Mouse (Mus musculus): ENCODE results near the gene Gtf3c1. TPM values are rescaled to one million over a fixed set of nuclear protein-coding genes. Genes with fewer than 3 reads are reported as not detected.

The Gtf3c1 gene
- polyA plus RNA-seq, 1 experiment from 2014 or later, result 20.2 TPM

- ATAC-seq (ENCODE audit: insufficient read depth, low FRiP score, low read depth), result no peak; the same call in 1 of the 2 replicates
- no peak overlapping the region for H3K4me2 ChIP-seq
- H3K27me3 ChIP-seq (replicated peaks), result no peaks in the 10 kb centered on the region
- no peak overlapping the region for H3K4me3 ChIP-seq (replicated peaks)
- no peaks in the 10 kb centered on the region for H3K9me3 ChIP-seq
- H3K36me3 ChIP-seq, result peaks cover 88% of the 10 kb centered on the region
- H3K9ac ChIP-seq, result no peak overlapping the region
- H3K4me1 ChIP-seq, result no peaks in the 10 kb centered on the region
- H3K27ac ChIP-seq, result no peak overlapping the region
- 60% methylated on average over 5 of the region's 5 CpGs for WGBS
Measured at GRCm38 (mm10) chr7:125694056-125694455, 13.5 kb downstream of the Gtf3c1 start.

GRCm38 (mm10) chr7:125690516-125690915 is 17.1 kb downstream of the Gtf3c1 start:
- WGBS, result 80% methylated on average over 4 of the region's 4 CpGs

DNA sequence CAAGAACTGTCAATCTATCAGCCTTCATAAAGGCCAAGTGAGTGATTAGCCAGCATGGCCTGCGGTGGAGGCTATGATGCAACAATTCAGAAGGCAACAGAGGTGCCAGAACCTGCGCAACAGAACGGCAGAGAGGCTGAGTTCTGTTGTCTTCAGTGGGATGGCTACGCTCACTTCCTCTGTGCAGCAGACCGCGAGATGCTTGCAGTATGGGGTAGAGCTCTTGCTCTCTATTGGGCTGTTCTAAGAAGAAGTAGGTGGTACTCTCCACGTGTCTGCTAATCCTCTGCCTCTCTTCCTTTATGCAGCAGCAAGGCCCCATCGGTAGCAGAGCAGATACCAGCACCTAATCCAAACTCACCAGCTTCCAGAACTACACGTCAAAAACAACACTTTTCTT is 27.6 kb downstream of the Gtf3c1 start:
- H3K36me3 ChIP-seq, result peaks cover 63% of the 10 kb centered on the region
- H3K4me3 ChIP-seq (replicated peaks), result no peak overlapping the region
- 88% methylated on average over 9 of the region's 9 CpGs for WGBS
- no peak overlapping the region for H3K27ac ChIP-seq
- no peak for ATAC-seq (ENCODE audit: insufficient read depth, low FRiP score, low read depth)
- no peak overlapping the region for H3K9ac ChIP-seq
- no peaks in the 10 kb centered on the region for H3K9me3 ChIP-seq
- H3K4me1 ChIP-seq, result no peaks in the 10 kb centered on the region
- no peaks in the 10 kb centered on the region for H3K27me3 ChIP-seq (replicated peaks)
- H3K4me2 ChIP-seq, result no peak overlapping the region

More at GRCm38 (mm10) chr7:125690516-125690915, 17.1 kb downstream of the Gtf3c1 start:
- no peak for ATAC-seq (ENCODE audit: insufficient read depth, low FRiP score, low read depth)
- Histone ChIP-seq H3K9ac (no peak overlapping the region), H3K9me3 (no peaks in the 10 kb centered on the region), H3K4me3 (replicated peaks) (no peak overlapping the region), H3K4me1 (no peaks in the 10 kb centered on the region), H3K27me3 (replicated peaks) (no peaks in the 10 kb centered on the region), H3K27ac (no peak overlapping the region), H3K36me3 (peaks cover 57% of the 10 kb centered on the region), H3K4me2 (no peak overlapping the region)

DNA sequence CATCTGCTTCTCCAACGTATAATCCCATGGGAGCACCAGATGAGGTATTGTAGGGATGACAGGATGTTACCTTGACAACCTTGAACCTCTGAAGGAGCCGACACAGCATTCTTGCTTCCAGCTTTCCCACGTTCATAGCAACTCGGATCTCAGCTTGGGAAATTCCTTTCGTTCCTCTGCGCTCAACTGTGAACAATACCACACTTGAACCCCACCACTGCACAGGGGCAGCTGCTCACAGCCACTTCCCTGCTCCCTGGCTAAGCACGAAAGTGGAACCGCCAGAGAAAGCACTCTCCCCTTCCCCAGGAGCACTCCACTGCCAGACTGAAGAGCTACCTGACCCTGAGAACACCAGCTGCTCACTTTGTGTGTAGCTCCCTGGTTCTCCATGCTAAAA is 28.8 kb downstream of the Gtf3c1 start:
- Histone ChIP-seq H3K4me3 (replicated peaks) (no peak overlapping the region), H3K9me3 (no peaks in the 10 kb centered on the region), H3K4me2 (no peak overlapping the region), H3K27ac (no peak overlapping the region), H3K4me1 (no peaks in the 10 kb centered on the region), H3K27me3 (replicated peaks) (no peaks in the 10 kb centered on the region), H3K36me3 (peaks cover 74% of the 10 kb centered on the region), H3K9ac (no peak overlapping the region)
- 81% methylated on average over 8 of the region's 8 CpGs for WGBS
- no peak for ATAC-seq (ENCODE audit: insufficient read depth, low FRiP score, low read depth)

DNA sequence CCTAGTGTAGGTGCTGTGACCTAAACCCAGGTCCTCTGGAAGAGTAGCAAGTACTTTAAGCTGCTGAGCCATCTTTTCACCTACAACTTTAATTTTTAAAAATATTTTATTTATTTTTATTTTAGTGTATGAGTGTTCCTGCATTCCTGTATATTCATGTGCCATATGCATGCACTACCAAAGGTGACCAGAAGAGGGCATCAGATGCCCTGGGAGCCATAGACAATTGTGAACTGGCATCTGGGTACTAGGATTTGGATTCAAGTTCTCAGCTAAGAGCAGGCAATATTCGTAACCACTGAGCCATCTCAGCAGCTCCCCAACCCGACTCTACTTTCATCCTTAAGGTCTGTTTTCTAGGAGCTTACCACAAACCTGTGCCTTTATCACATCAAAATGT is 32.7 kb downstream of the Gtf3c1 start:
- no peaks in the 10 kb centered on the region for H3K27me3 ChIP-seq (replicated peaks)
- no peaks in the 10 kb centered on the region for H3K4me1 ChIP-seq
- no peaks in the 10 kb centered on the region for H3K9me3 ChIP-seq
- no peak overlapping the region for H3K27ac ChIP-seq
- whole genome bisulfite sequencing, result 88% methylated on average over 2 of the region's 2 CpGs
- H3K4me3 ChIP-seq (replicated peaks), result no peak overlapping the region
- H3K36me3 ChIP-seq, result peaks cover 93% of the 10 kb centered on the region
- H3K9ac ChIP-seq, result no peak overlapping the region
- no peak overlapping the region for H3K4me2 ChIP-seq
- no peak for ATAC-seq (ENCODE audit: insufficient read depth, low FRiP score, low read depth)

DNA sequence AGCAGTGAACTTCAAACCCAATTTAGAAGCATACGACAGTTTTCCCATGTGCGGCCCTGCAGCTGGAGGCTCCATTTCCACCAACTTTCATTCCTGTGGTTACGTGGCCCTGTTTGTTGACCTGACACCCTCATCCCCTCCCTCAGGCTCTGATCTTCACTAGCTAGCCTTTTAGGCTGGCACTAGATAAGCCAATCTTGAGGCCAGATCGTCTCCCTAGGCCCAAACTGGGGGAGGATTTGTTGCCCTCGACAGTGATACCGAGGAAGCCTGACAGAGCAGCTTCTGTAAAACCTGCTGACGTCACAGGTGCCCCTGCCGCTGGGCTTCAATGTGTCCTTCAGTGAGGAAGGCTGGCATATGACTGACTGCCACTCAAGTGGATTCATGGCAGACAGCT is 36.2 kb downstream of the Gtf3c1 start:
- 82% methylated on average over 8 of the region's 8 CpGs for WGBS
- H3K4me3 ChIP-seq (replicated peaks), result no peak overlapping the region
- H3K27ac ChIP-seq, result no peak overlapping the region
- no peaks in the 10 kb centered on the region for H3K9me3 ChIP-seq
- H3K9ac ChIP-seq, result no peak overlapping the region
- H3K27me3 ChIP-seq (replicated peaks), result no peaks in the 10 kb centered on the region
- ATAC-seq (ENCODE audit: insufficient read depth, low FRiP score, low read depth), result no peak
- H3K36me3 ChIP-seq, result peaks cover 85% of the 10 kb centered on the region
- H3K4me2 ChIP-seq, result no peak overlapping the region
- no peaks in the 10 kb centered on the region for H3K4me1 ChIP-seq

- Histone ChIP-seq H3K9ac (no peak overlapping the region), H3K9me3 (no peaks in the 10 kb centered on the region), H3K4me2 (no peak overlapping the region), H3K4me1 (no peaks in the 10 kb centered on the region), H3K27me3 (replicated peaks) (no peaks in the 10 kb centered on the region), H3K27ac (no peak overlapping the region), H3K36me3 (peaks cover 85% of the 10 kb centered on the region), H3K4me3 (replicated peaks) (no peak overlapping the region)
- WGBS, result 87% methylated on average over 6 of the region's 6 CpGs
- ATAC-seq (ENCODE audit: insufficient read depth, low FRiP score, low read depth), result no peak
Measured at GRCm38 (mm10) chr7:125670865-125671264, 36.7 kb downstream of the Gtf3c1 start.

GRCm38 (mm10) chr7:125663654-125664053 is 43.9 kb downstream of the Gtf3c1 start:
- H3K9me3 ChIP-seq, result no peaks in the 10 kb centered on the region
- H3K4me2 ChIP-seq, result no peak overlapping the region
- H3K36me3 ChIP-seq, result peaks cover 59% of the 10 kb centered on the region
- H3K4me3 ChIP-seq (replicated peaks), result no peak overlapping the region
- no peak for ATAC-seq (ENCODE audit: insufficient read depth, low FRiP score, low read depth)
- H3K4me1 ChIP-seq, result no peaks in the 10 kb centered on the region
- 70% methylated on average over 3 of the region's 3 CpGs for WGBS
- no peaks in the 10 kb centered on the region for H3K27me3 ChIP-seq (replicated peaks)
- no peak overlapping the region for H3K27ac ChIP-seq
- H3K9ac ChIP-seq, result no peak overlapping the region

DNA sequence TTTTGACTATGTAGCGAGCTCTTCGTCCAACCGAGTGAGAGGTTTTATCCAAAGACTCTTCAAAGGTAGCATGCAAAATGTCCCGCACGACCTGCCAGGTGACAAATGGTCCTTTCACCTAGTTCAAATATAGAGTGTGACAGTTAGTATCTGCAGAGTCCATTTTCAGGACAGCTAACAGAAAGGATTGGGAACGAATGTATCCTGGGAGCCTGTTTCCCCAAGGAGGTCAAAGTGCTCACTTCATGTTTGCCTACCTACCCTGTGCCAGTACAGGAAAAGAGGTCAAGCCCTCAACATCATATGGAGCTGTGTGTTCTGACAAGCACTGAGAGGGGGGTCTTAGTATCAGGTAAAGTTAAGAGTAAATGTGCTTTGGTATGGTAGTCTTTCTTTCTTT is 50.1 kb downstream of the Gtf3c1 start:
- Histone ChIP-seq H3K36me3 (peaks cover 67% of the 10 kb centered on the region), H3K4me2 (no peak overlapping the region), H3K4me3 (replicated peaks) (no peak overlapping the region), H3K9me3 (no peaks in the 10 kb centered on the region), H3K9ac (no peak overlapping the region), H3K27ac (no peak overlapping the region), H3K27me3 (replicated peaks) (no peaks in the 10 kb centered on the region), H3K4me1 (no peaks in the 10 kb centered on the region)
- WGBS, result 85% methylated on average over 6 of the region's 6 CpGs
- no peak for ATAC-seq (ENCODE audit: insufficient read depth, low FRiP score, low read depth)

GRCm38 (mm10) chr7:125649013-125649412 is 58.6 kb downstream of the Gtf3c1 start:
- Histone ChIP-seq H3K9ac (no peak overlapping the region), H3K4me3 (replicated peaks) (no peak overlapping the region), H3K36me3 (peaks cover 65% of the 10 kb centered on the region), H3K27ac (no peak overlapping the region), H3K4me1 (no peaks in the 10 kb centered on the region), H3K27me3 (replicated peaks) (no peaks in the 10 kb centered on the region), H3K4me2 (no peak overlapping the region), H3K9me3 (no peaks in the 10 kb centered on the region)
- no peak for ATAC-seq (ENCODE audit: insufficient read depth, low FRiP score, low read depth)
- WGBS, result 97% methylated on average over 1 of the region's 1 CpGs

GRCm38 (mm10) chr7:125645413-125645812 is 62.2 kb downstream of the Gtf3c1 start:
- WGBS, result 87% methylated on average over 7 of the region's 7 CpGs
- Histone ChIP-seq H3K4me3 (replicated peaks) (no peak overlapping the region), H3K9me3 (no peaks in the 10 kb centered on the region), H3K27me3 (replicated peaks) (no peaks in the 10 kb centered on the region), H3K4me1 (no peaks in the 10 kb centered on the region), H3K36me3 (peaks cover 76% of the 10 kb centered on the region), H3K4me2 (no peak overlapping the region), H3K27ac (no peak overlapping the region), H3K9ac (no peak overlapping the region)
- no peak for ATAC-seq (ENCODE audit: insufficient read depth, low FRiP score, low read depth)

GRCm38 (mm10) chr7:125643880-125644279 is 63.7 kb downstream of the Gtf3c1 start:
- H3K4me1 ChIP-seq, result no peaks in the 10 kb centered on the region
- H3K27ac ChIP-seq, result no peak overlapping the region
- no peak for ATAC-seq (ENCODE audit: insufficient read depth, low FRiP score, low read depth)
- no peak overlapping the region for H3K9ac ChIP-seq
- no peak overlapping the region for H3K4me2 ChIP-seq
- WGBS, result 75% methylated on average over 6 of the region's 6 CpGs
- no peaks in the 10 kb centered on the region for H3K9me3 ChIP-seq
- peaks cover 73% of the 10 kb centered on the region for H3K36me3 ChIP-seq
- no peaks in the 10 kb centered on the region for H3K27me3 ChIP-seq (replicated peaks)
- H3K4me3 ChIP-seq (replicated peaks), result no peak overlapping the region

- Histone ChIP-seq H3K4me1 (no peaks in the 10 kb centered on the region), H3K27me3 (replicated peaks) (no peaks in the 10 kb centered on the region), H3K4me3 (replicated peaks) (no peak overlapping the region), H3K9me3 (no peaks in the 10 kb centered on the region), H3K4me2 (no peak overlapping the region), H3K9ac (no peak overlapping the region), H3K27ac (no peak overlapping the region), H3K36me3 (peaks cover 38% of the 10 kb centered on the region)
- 0 out of 2 replicates have a peak, but pooled peaks have one; percentile 23 for ATAC-seq (ENCODE audit: insufficient read depth, low FRiP score, low read depth)
- 44% methylated on average over 9 of the region's 9 CpGs for WGBS
Measured at GRCm38 (mm10) chr7:125638870-125639386, 68.7 kb downstream of the Gtf3c1 start.

All from stomach, embryonic 15.5 days (tissue).